8 mouse cellular contexts compared by ENCODE assay signal in genomic region chr16:23416261-23416656, GRCm38 (mm10). TPM values are rescaled to one million over a fixed set of nuclear protein-coding genes. Genes with fewer than 3 reads are reported as not detected.
DNase-seq lines count a peak whose midpoint lies in the region; ATAC-seq and TF ChIP-seq lines count a peak whose summit lies in the region.

No protein-coding gene starts in this region.

- H3K27me3 ChIP-seq in embryonic facial prominence, embryonic 10.5 days (replicated peaks; ENCODE audit: low read depth, poor library complexity, severe bottlenecking), result 0 out of 2 replicates have a peak, but pooled peaks cover 5% of the 10 kb centered on the region
- no peaks in the 10 kb centered on the region for H3K27me3 ChIP-seq in intestine, embryonic 16.5 days (replicated peaks; ENCODE audit: control insufficient read depth, insufficient read depth, low read length)
- no peaks in the 10 kb centered on the region for H3K27me3 ChIP-seq in liver, postnatal 0 days (ENCODE audit: insufficient read depth, low read length)
- no peaks in the 10 kb centered on the region for H3K27me3 ChIP-seq in stomach, embryonic 14.5 days (ENCODE audit: control insufficient read depth, insufficient read depth, low read length)

- H3K4me3 ChIP-seq in embryonic facial prominence, embryonic 10.5 days, result peak overlapping the region; percentile 41
- H3K4me3 ChIP-seq in intestine, embryonic 16.5 days (ENCODE audit: low read length), result peak overlapping the region; percentile 22; the same call in 1 of the 2 replicates
- no peak overlapping the region for H3K4me3 ChIP-seq in liver, postnatal 0 days (ENCODE audit: low read depth, low read length)
- H3K4me3 ChIP-seq in stomach, embryonic 14.5 days (ENCODE audit: low read depth, low read length), result no peak overlapping the region

- no peak for TF ChIP-seq EP300 in liver, postnatal 0 days (IDR thresholded peaks at IDR 0.05; ENCODE audit: low read depth)

- H3K27ac ChIP-seq in embryonic facial prominence, embryonic 10.5 days (replicated peaks), result peak overlapping the region; percentile 59; the same call in 1 of the 2 replicates
- H3K27ac ChIP-seq in intestine, embryonic 16.5 days (ENCODE audit: low read length), result 0 out of 2 replicates have a peak overlapping the region, but pooled peaks have one; percentile 7
- 0 out of 2 replicates have a peak overlapping the region, but pooled peaks have one; percentile 11 for H3K27ac ChIP-seq in liver, postnatal 0 days (ENCODE audit: low read depth)
- no peak overlapping the region for H3K27ac ChIP-seq in stomach, embryonic 14.5 days (ENCODE audit: low read length)

- 0 out of 2 replicates have a peak overlapping the region, but pooled peaks have one; percentile 8 for H3K9ac ChIP-seq in intestine, embryonic 16.5 days (ENCODE audit: low read depth, low read length)
- no peak overlapping the region for H3K9ac ChIP-seq in liver, postnatal 0 days (replicated peaks)
- H3K9ac ChIP-seq in stomach, embryonic 14.5 days (replicated peaks; ENCODE audit: low read depth, low read length), result no peak overlapping the region; the same call in 1 of the 2 replicates

- peak overlapping the region; percentile 48 for H3K4me2 ChIP-seq in intestine, embryonic 16.5 days (ENCODE audit: low read depth, low read length)
- no peak overlapping the region for H3K4me2 ChIP-seq in liver, postnatal 0 days (ENCODE audit: low read depth, low read length)
- peak overlapping the region; percentile 33 for H3K4me2 ChIP-seq in stomach, embryonic 14.5 days (replicated peaks; ENCODE audit: low read depth, low read length)

- no peak for TF ChIP-seq CTCF in liver, postnatal 0 days (IDR thresholded peaks at IDR 0.05; ENCODE audit: low read depth)

- peak; percentile 90 for ATAC-seq in intestine, embryonic 16.5 days
- peak; percentile 48 for ATAC-seq in liver, postnatal 0 days
- peak; percentile 76; the same call in 1 of the 2 replicates for ATAC-seq in stomach, embryonic 14.5 days (ENCODE audit: insufficient number of reproducible peaks, insufficient read depth, low FRiP score, low read depth)

- no peaks in the 10 kb centered on the region for H3K36me3 ChIP-seq in embryonic facial prominence, embryonic 10.5 days (replicated peaks)
- no peaks in the 10 kb centered on the region for H3K36me3 ChIP-seq in intestine, embryonic 16.5 days (ENCODE audit: control insufficient read depth, insufficient read depth, low read length)
- no peaks in the 10 kb centered on the region for H3K36me3 ChIP-seq in liver, postnatal 0 days (replicated peaks; ENCODE audit: insufficient read depth, low read length)
- H3K36me3 ChIP-seq in stomach, embryonic 14.5 days (ENCODE audit: control insufficient read depth, insufficient read depth, low read length), result no peaks in the 10 kb centered on the region

- DNase-seq in embryonic facial prominence, embryonic 10.5 days (ENCODE audit: low spot score), result peak; percentile 64
- DNase-seq in gastrocnemius, postnatal 4 days (ENCODE audit: low spot score in 2 of 2), result peak; percentile 34 to 52
- peak; percentile 28 for DNase-seq in liver, postnatal 0 days
- no peak for DNase-seq in adipocyte (ENCODE audit: low spot score)
- DNase-seq in layer of hippocampus, adult 8-10 months (ENCODE audit: low spot score in 2 of 2), result no peak
- DNase-seq in right cerebral cortex, postnatal 10 days (ENCODE audit: low spot score in 2 of 2), result no peak

- no peaks in the 10 kb centered on the region for H3K9me3 ChIP-seq in embryonic facial prominence, embryonic 10.5 days
- H3K9me3 ChIP-seq in intestine, embryonic 16.5 days (ENCODE audit: control insufficient read depth, low read length), result no peaks in the 10 kb centered on the region
- no peaks in the 10 kb centered on the region for H3K9me3 ChIP-seq in liver, postnatal 0 days (ENCODE audit: low read length)
- no peaks in the 10 kb centered on the region for H3K9me3 ChIP-seq in stomach, embryonic 14.5 days (ENCODE audit: control insufficient read depth, low read depth, low read length)

- H3K4me1 ChIP-seq in embryonic facial prominence, embryonic 10.5 days, result peaks cover 29% of the 10 kb centered on the region
- peaks cover 2% of the 10 kb centered on the region; the same call in 1 of the 2 replicates for H3K4me1 ChIP-seq in intestine, embryonic 16.5 days (ENCODE audit: control insufficient read depth, insufficient read depth, low read length)
- peaks cover 3% of the 10 kb centered on the region for H3K4me1 ChIP-seq in liver, postnatal 0 days (ENCODE audit: insufficient read depth)
- H3K4me1 ChIP-seq in stomach, embryonic 14.5 days (ENCODE audit: control insufficient read depth, insufficient read depth, low read length), result peaks cover 4% of the 10 kb centered on the region; the same call in 1 of the 2 replicates

- WGBS in embryonic facial prominence, embryonic 10.5 days, result 24% methylated on average over 10 of the region's 10 CpGs
- WGBS in intestine, embryonic 16.5 days, result 36% methylated on average over 10 of the region's 10 CpGs
- 37% methylated on average over 10 of the region's 10 CpGs for WGBS in liver, postnatal 0 days (ENCODE audit: insufficient replicate concordance)
- 23% methylated on average over 10 of the region's 10 CpGs for WGBS in stomach, embryonic 14.5 days

RNA-seq across cellular contexts. Expression of gene Rtp1, which starts 12.7 kb away (rescaled TPM):
- not detected in 2 replicates for polyA plus RNA-seq in embryonic facial prominence, embryonic 10.5 days (2016; fragmentation: Nextera tagmentation; extraction: Ambion mirVana)
- not detected for total RNA-seq in gastrocnemius, postnatal 4 days (2021)
- polyA plus RNA-seq in intestine, embryonic 16.5 days (2015; fragmentation: Nextera tagmentation; extraction: Ambion mirVana), result not detected in 2 replicates
- polyA plus RNA-seq in liver, postnatal 0 days (2015; fragmentation: Nextera tagmentation; extraction: Ambion mirVana), result not detected in 2 replicates
- polyA plus RNA-seq in stomach, embryonic 14.5 days (2014; fragmentation: Nextera tagmentation; extraction: Ambion mirVana), result not detected in 2 replicates
- total RNA-seq in layer of hippocampus, adult 8-10 months (2022), result under 1 TPM; 0.27 to 0.57 (median 0.41) TPM

Comparison
In these comparisons a context has a peak if more than half of its experiments do, and no peak if none do; other contexts are left out.
1. DNase-seq: peak in embryonic facial prominence, embryonic 10.5 days (single experiment), gastrocnemius, postnatal 4 days (2 of 2) and liver, postnatal 0 days (single experiment); none in adipocyte (single experiment), layer of hippocampus, adult 8-10 months (0 of 2) and right cerebral cortex, postnatal 10 days (0 of 2).
2. H3K4me3 ChIP-seq: peak in embryonic facial prominence, embryonic 10.5 days (single experiment) and intestine, embryonic 16.5 days (single experiment); none in liver, postnatal 0 days (single experiment) and stomach, embryonic 14.5 days (single experiment).
3. Peak in every context shown above with its lines, with median percentiles within 50 percentile points of each other: ATAC-seq.